Mouse (Mus musculus) stomach, postnatal 0 days (tissue): ENCODE measurements around the gene Ugp2.

Experiments
- CTCF ChIP-seq: IDR thresholded peaks from 2 replicates; pipeline ENCODE4 v1.5.1; 2016; ENCODE audit warnings: antibody characterized with exemption, low read depth, mild to moderate bottlenecking, moderate library complexity
- EP300 ChIP-seq: optimal IDR thresholded peaks from 2 replicates; pipeline ENCODE3; 2016; ENCODE audit warnings: antibody characterized with exemption

DNA sequence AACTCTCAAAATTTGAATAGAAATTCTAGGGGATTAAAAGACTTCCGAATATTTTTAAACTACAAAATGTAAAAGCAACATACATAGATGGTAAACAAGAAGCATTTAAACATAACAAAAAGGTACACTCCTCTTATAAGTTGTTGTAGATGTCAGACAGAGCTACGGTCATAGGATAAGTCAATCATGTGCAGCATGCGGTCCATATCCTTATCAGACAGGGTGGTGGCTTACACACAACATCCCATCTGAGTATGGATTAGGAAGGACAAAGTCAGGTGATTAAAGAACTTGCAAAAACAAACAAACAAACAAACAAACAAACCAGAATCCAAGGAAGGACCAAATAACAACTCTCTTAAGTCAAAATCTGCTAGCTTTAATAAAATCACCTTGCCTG lies 25.0 kb downstream of the Ugp2 start:
- TF ChIP-seq EP300 (no peak), CTCF (no peak)
